Mouse (Mus musculus): Measurements from ENCODE around the gene Cacnb4. TPM values are rescaled to one million over a fixed set of nuclear protein-coding genes. Genes with fewer than 3 reads are reported as not detected.

Cacnb4 gene
- polyA plus RNA-seq, 1 experiment from 2014 or later, result 0.39 TPM

- Histone ChIP-seq H3K27ac (ENCODE audit: low read length) (no peak overlapping the region), H3K27me3 (replicated peaks; ENCODE audit: control insufficient read depth, insufficient read depth, low read length) (no peaks in the 10 kb centered on the region), H3K4me2 (ENCODE audit: low read depth, low read length) (no peak overlapping the region), H3K4me1 (ENCODE audit: control insufficient read depth, insufficient read depth, low read length) (no peaks in the 10 kb centered on the region), H3K9ac (ENCODE audit: low read depth, low read length) (no peak overlapping the region), H3K4me3 (ENCODE audit: low read length) (no peak overlapping the region), H3K36me3 (ENCODE audit: control insufficient read depth, insufficient read depth, low read length) (no peaks in the 10 kb centered on the region), H3K9me3 (ENCODE audit: control insufficient read depth, low read length) (no peaks in the 10 kb centered on the region)
- no peak for ATAC-seq
- 86% methylated on average over 6 of the region's 6 CpGs for WGBS
Observed at GRCm38 (mm10) chr2:52668480-52668879, 8.2 kb downstream of the Cacnb4 start.

- no peaks in the 10 kb centered on the region for H3K27me3 ChIP-seq (replicated peaks; ENCODE audit: control insufficient read depth, insufficient read depth, low read length)
- H3K4me1 ChIP-seq (ENCODE audit: control insufficient read depth, insufficient read depth, low read length), result no peaks in the 10 kb centered on the region
- no peak overlapping the region for H3K9ac ChIP-seq (ENCODE audit: low read depth, low read length)
- H3K9me3 ChIP-seq (ENCODE audit: control insufficient read depth, low read length), result no peaks in the 10 kb centered on the region
- WGBS, result 89% methylated on average over 5 of the region's 5 CpGs
- ATAC-seq, result no peak
- H3K4me2 ChIP-seq (ENCODE audit: low read depth, low read length), result no peak overlapping the region
- no peak overlapping the region for H3K4me3 ChIP-seq (ENCODE audit: low read length)
- H3K36me3 ChIP-seq (ENCODE audit: control insufficient read depth, insufficient read depth, low read length), result no peaks in the 10 kb centered on the region
- H3K27ac ChIP-seq (ENCODE audit: low read length), result no peak overlapping the region
Observed at GRCm38 (mm10) chr2:52656722-52657121, 19.9 kb downstream of the Cacnb4 start.

- Histone ChIP-seq H3K4me2 (ENCODE audit: low read depth, low read length) (no peak overlapping the region), H3K9me3 (ENCODE audit: control insufficient read depth, low read length) (no peaks in the 10 kb centered on the region), H3K27ac (ENCODE audit: low read length) (no peak overlapping the region), H3K9ac (ENCODE audit: low read depth, low read length) (no peak overlapping the region), H3K36me3 (ENCODE audit: control insufficient read depth, insufficient read depth, low read length) (no peaks in the 10 kb centered on the region), H3K4me1 (ENCODE audit: control insufficient read depth, insufficient read depth, low read length) (no peaks in the 10 kb centered on the region), H3K4me3 (ENCODE audit: low read length) (no peak overlapping the region), H3K27me3 (replicated peaks; ENCODE audit: control insufficient read depth, insufficient read depth, low read length) (no peaks in the 10 kb centered on the region)
- no peak for ATAC-seq
- whole genome bisulfite sequencing, result 66% methylated on average over 4 of the region's 4 CpGs
Observed at GRCm38 (mm10) chr2:52654541-52654940, 22.1 kb downstream of the Cacnb4 start.

GRCm38 (mm10) chr2:52651547-52651946 lies 25.1 kb downstream of the Cacnb4 start:
- Histone ChIP-seq H3K4me1 (ENCODE audit: control insufficient read depth, insufficient read depth, low read length) (no peaks in the 10 kb centered on the region), H3K9me3 (ENCODE audit: control insufficient read depth, low read length) (no peaks in the 10 kb centered on the region), H3K27me3 (replicated peaks; ENCODE audit: control insufficient read depth, insufficient read depth, low read length) (no peaks in the 10 kb centered on the region), H3K27ac (ENCODE audit: low read length) (no peak overlapping the region), H3K4me2 (ENCODE audit: low read depth, low read length) (no peak overlapping the region), H3K9ac (ENCODE audit: low read depth, low read length) (no peak overlapping the region), H3K4me3 (ENCODE audit: low read length) (no peak overlapping the region), H3K36me3 (ENCODE audit: control insufficient read depth, insufficient read depth, low read length) (no peaks in the 10 kb centered on the region)
- WGBS, result 86% methylated on average over 6 of the region's 6 CpGs
- no peak for ATAC-seq

- WGBS, result 62% methylated on average over 8 of the region's 8 CpGs
- ATAC-seq, result no peak
Observed at GRCm38 (mm10) chr2:52647255-52647998, 29.2 kb downstream of the Cacnb4 start.

GRCm38 (mm10) chr2:52643657-52644056 lies 33.0 kb downstream of the Cacnb4 start:
- no peak for ATAC-seq
- no peak overlapping the region for H3K4me3 ChIP-seq (ENCODE audit: low read length)
- no peaks in the 10 kb centered on the region for H3K4me1 ChIP-seq (ENCODE audit: control insufficient read depth, insufficient read depth, low read length)
- no peak overlapping the region for H3K4me2 ChIP-seq (ENCODE audit: low read depth, low read length)
- no peak overlapping the region for H3K27ac ChIP-seq (ENCODE audit: low read length)
- no peaks in the 10 kb centered on the region for H3K9me3 ChIP-seq (ENCODE audit: control insufficient read depth, low read length)
- H3K27me3 ChIP-seq (replicated peaks; ENCODE audit: control insufficient read depth, insufficient read depth, low read length), result no peaks in the 10 kb centered on the region
- WGBS, result 72% methylated on average over 6 of the region's 6 CpGs
- H3K36me3 ChIP-seq (ENCODE audit: control insufficient read depth, insufficient read depth, low read length), result no peaks in the 10 kb centered on the region
- H3K9ac ChIP-seq (ENCODE audit: low read depth, low read length), result no peak overlapping the region

More at GRCm38 (mm10) chr2:52647255-52647998, 29.2 kb downstream of the Cacnb4 start:
- Histone ChIP-seq H3K36me3 (ENCODE audit: control insufficient read depth, insufficient read depth, low read length) (no peaks in the 10 kb centered on the region), H3K9me3 (ENCODE audit: control insufficient read depth, low read length) (no peaks in the 10 kb centered on the region), H3K4me3 (ENCODE audit: low read length) (no peak overlapping the region), H3K9ac (ENCODE audit: low read depth, low read length) (no peak overlapping the region), H3K4me1 (ENCODE audit: control insufficient read depth, insufficient read depth, low read length) (no peaks in the 10 kb centered on the region), H3K27me3 (replicated peaks; ENCODE audit: control insufficient read depth, insufficient read depth, low read length) (no peaks in the 10 kb centered on the region), H3K4me2 (ENCODE audit: low read depth, low read length) (no peak overlapping the region), H3K27ac (ENCODE audit: low read length) (no peak overlapping the region)

GRCm38 (mm10) chr2:52639530-52639875 lies 37.1 kb downstream of the Cacnb4 start:
- no peaks in the 10 kb centered on the region for H3K27me3 ChIP-seq (replicated peaks; ENCODE audit: control insufficient read depth, insufficient read depth, low read length)
- H3K4me1 ChIP-seq (ENCODE audit: control insufficient read depth, insufficient read depth, low read length), result no peaks in the 10 kb centered on the region
- H3K4me3 ChIP-seq (ENCODE audit: low read length), result no peak overlapping the region
- 51% methylated on average over 4 of the region's 4 CpGs for WGBS
- no peak overlapping the region for H3K4me2 ChIP-seq (ENCODE audit: low read depth, low read length)
- H3K9me3 ChIP-seq (ENCODE audit: control insufficient read depth, low read length), result no peaks in the 10 kb centered on the region
- no peak overlapping the region for H3K27ac ChIP-seq (ENCODE audit: low read length)
- no peak for ATAC-seq
- H3K36me3 ChIP-seq (ENCODE audit: control insufficient read depth, insufficient read depth, low read length), result no peaks in the 10 kb centered on the region
- no peak overlapping the region for H3K9ac ChIP-seq (ENCODE audit: low read depth, low read length)

GRCm38 (mm10) chr2:52638857-52639529 lies 37.6 kb downstream of the Cacnb4 start:
- WGBS, result 50% methylated on average over 6 of the region's 6 CpGs
- no peaks in the 10 kb centered on the region for H3K36me3 ChIP-seq (ENCODE audit: control insufficient read depth, insufficient read depth, low read length)
- no peak for ATAC-seq

GRCm38 (mm10) chr2:52638226-52638625 lies 38.4 kb downstream of the Cacnb4 start:
- ATAC-seq, result no peak
- Histone ChIP-seq H3K36me3 (ENCODE audit: control insufficient read depth, insufficient read depth, low read length) (no peaks in the 10 kb centered on the region), H3K27me3 (replicated peaks; ENCODE audit: control insufficient read depth, insufficient read depth, low read length) (no peaks in the 10 kb centered on the region), H3K9ac (ENCODE audit: low read depth, low read length) (no peak overlapping the region), H3K4me1 (ENCODE audit: control insufficient read depth, insufficient read depth, low read length) (no peaks in the 10 kb centered on the region), H3K9me3 (ENCODE audit: control insufficient read depth, low read length) (no peaks in the 10 kb centered on the region), H3K27ac (ENCODE audit: low read length) (no peak overlapping the region), H3K4me3 (ENCODE audit: low read length) (no peak overlapping the region), H3K4me2 (ENCODE audit: low read depth, low read length) (no peak overlapping the region)
- WGBS, result 40% methylated on average over 4 of the region's 4 CpGs

More at GRCm38 (mm10) chr2:52638857-52639529, 37.6 kb downstream of the Cacnb4 start:
- H3K4me2 ChIP-seq (ENCODE audit: low read depth, low read length), result no peak overlapping the region
- H3K9me3 ChIP-seq (ENCODE audit: control insufficient read depth, low read length), result no peaks in the 10 kb centered on the region
- no peak overlapping the region for H3K9ac ChIP-seq (ENCODE audit: low read depth, low read length)
- no peaks in the 10 kb centered on the region for H3K27me3 ChIP-seq (replicated peaks; ENCODE audit: control insufficient read depth, insufficient read depth, low read length)
- H3K27ac ChIP-seq (ENCODE audit: low read length), result no peak overlapping the region
- no peak overlapping the region for H3K4me3 ChIP-seq (ENCODE audit: low read length)
- H3K4me1 ChIP-seq (ENCODE audit: control insufficient read depth, insufficient read depth, low read length), result no peaks in the 10 kb centered on the region
